Mouse (Mus musculus) layer of hippocampus, postnatal 14 days (tissue): ENCODE results near the gene Ccdc141. TPM values are rescaled to one million over a fixed set of nuclear protein-coding genes. Genes with fewer than 3 reads are reported as not detected.

Experiments used
- DNase-seq, 2 experiments: peaks; one replicate each; pipeline ENCODE4 v3.0.0; 2021 to 2022; ENCODE audit warnings: low spot score in 2 of 2, mixed read lengths in 1 of 2
- microRNA-seq, 2 experiments: library from miRNA; unstranded; fragments of <30 nt; microRNA quantifications; one replicate each; pipeline ENCODE4 v1.2.0; 2021
- total RNA-seq, 2 experiments: library from RNA; stranded (reverse); gene quantifications; 2 replicates each; pipeline ENCODE4 v1.2.3; 2021

Gene Ccdc141
- total RNA-seq, 2 experiments from 2014 or later: 41.1 to 43.3 TPM

DNA sequence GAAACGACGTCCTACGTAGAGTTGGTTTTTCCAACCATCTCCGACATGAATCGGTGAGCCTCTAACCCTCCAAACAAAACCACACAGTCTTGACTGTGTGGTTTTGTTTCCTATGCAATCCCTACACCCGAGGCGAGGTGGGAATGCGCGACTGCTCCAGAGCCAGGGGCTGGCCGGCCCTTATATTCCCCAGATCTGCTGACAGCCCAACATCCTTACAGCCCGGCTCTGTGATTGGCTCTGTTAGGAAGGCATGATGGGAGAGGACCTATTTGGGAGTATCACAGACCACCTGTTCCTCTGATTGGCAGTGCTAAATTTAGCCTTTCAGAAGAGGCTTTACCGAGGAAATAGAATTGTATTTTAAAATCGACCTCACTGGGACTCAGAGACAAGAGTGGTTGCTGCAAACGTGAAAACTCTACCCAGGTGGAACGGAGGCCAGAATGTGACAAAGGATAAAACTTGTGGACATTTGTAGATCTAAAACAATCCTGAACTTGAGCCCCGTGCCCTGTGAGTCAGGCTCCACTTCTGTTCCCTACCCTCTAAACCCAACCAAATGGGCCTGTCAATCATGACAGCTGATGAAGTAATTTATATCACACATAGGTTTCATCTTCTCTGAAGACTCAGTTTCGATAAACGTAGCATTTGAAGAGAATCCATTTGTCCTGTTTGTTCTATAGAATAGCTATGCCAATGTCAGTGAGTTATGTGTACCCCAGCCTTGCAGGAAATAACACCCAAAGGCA, 187.9 kb downstream of the Ccdc141 start, which contains the start of gene Ttn:
TSS of gene Ttn (minus strand) at position 157 of the 755 bp plus-strand sequence.
- no peak for DNase-seq

- DNase-seq: no peak
These were observed 188.7 kb downstream of the Ccdc141 start for GRCm38 (mm10) chr2:76981717-76982116.

- DNase-seq: no peak
These were observed 190.3 kb downstream of the Ccdc141 start for GRCm38 (mm10) chr2:76980146-76980545.

- no peak for DNase-seq
These were observed 192.8 kb downstream of the Ccdc141 start for GRCm38 (mm10) chr2:76977650-76978049.

- no peak for DNase-seq
These were observed 198.4 kb downstream of the Ccdc141 start for GRCm38 (mm10) chr2:76972051-76972450.

- DNase-seq: no peak
These were observed 199.4 kb downstream of the Ccdc141 start for GRCm38 (mm10) chr2:76971069-76971468.

- peak in 1 of 2 experiments; percentile 71 for DNase-seq
These were observed 199.8 kb downstream of the Ccdc141 start for GRCm38 (mm10) chr2:76970669-76971068.

DNA sequence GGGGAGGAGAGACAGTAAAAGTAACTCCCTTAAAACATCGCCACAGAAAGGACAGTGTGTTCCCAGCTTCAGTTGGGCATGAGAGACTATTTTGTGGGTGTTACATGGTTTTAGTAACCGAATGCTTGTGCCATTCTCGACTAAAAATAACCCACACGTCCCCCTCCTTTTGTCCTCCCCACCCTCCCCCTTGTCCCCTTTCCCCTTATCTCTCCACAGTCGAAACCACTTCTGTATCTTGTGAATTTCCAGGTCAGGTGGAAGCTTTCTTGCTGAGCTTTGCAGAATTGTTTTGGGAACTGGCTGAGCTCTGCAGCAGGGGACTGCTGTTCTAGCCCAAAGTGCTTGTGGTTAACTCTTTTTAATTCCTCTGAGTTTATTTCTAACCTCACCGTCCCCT, 200.2 kb downstream of the Ccdc141 start:
- no peak for DNase-seq

DNA sequence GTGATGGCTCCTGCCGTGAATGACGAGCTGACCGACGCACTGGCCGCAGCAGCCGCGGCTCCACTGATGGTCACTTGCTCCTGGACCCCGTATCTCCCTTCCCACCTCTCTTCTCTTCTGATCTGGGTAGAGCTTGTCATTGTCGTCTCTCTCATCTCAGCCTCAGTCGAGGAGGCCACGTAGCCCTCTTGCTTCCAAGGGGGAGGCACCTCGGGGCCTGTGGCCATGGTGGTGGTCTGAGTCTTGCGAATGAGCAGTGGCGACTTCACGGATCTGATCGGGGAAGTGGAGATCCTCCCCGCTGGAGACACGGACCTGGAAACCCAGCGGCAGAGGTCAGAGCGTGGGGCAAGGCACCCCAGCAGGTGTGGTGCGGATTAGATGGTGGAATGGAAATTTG, 200.8 kb downstream of the Ccdc141 start:
- no peak for DNase-seq

DNA sequence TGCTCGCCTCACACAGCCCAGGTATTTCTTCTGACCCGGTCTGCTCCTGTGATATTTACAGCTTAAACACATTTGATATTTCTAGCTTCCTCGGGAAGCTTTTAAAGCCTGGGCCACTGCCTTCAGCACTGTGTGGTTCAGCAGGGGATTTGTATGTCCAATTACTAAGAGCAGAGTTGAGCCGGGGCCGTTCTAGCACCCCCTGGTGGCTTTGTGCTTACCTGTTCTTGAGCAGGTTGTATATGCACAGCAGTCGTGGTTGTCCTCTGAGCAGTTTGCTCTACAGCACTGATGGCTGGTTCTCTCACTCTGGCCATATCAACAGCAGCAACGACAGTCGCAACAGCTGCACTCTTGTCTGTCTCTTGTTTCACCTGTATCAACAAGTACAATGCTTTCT, 201.5 kb downstream of the Ccdc141 start:
- DNase-seq: peak; percentile 70 to 79

GRCm38 (mm10) chr2:76966582-76966981, 203.9 kb downstream of the Ccdc141 start:
- no peak for DNase-seq

DNA sequence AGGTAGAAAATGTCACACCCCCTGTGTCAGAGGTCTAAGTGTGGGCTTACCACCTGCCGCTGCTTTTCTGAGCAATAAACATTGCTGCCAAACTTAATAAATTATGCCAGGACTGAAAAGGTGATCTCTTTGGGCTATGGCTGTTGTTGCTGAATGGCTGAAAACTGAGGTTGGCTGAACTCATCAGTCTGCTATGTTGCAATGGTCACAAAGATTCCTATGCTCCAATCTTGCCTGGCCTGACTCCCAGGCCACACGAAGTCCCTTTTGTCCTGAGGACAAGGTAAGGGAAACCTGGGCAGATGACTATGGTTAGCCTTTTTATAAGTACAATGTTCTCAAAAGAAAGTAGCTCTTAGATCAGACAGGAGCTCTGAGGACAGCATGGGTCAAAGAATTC, 204.4 kb downstream of the Ccdc141 start:
- no peak for DNase-seq

DNA sequence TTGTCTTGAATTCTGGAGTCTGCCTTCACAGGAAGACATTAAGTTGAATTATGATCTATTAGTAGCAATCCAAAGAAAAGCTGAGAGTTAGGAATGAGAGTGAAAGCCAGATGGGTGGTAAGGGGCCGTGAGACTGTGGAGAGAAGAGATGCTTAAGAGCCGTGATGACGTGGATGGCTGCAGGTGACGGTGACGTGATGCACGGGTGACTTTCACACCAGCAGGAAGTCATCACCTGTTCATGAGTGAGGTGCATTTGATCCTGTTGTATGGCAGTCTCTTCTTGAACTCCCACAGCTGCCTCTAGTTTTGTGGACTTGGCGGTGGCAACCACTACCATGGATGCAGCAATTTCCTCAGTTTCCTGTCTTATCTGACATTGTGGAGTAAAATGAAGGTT, 204.9 kb downstream of the Ccdc141 start:
- no peak for DNase-seq

- DNase-seq: no peak
These were observed 208.4 kb downstream of the Ccdc141 start for GRCm38 (mm10) chr2:76962045-76962432.

DNA sequence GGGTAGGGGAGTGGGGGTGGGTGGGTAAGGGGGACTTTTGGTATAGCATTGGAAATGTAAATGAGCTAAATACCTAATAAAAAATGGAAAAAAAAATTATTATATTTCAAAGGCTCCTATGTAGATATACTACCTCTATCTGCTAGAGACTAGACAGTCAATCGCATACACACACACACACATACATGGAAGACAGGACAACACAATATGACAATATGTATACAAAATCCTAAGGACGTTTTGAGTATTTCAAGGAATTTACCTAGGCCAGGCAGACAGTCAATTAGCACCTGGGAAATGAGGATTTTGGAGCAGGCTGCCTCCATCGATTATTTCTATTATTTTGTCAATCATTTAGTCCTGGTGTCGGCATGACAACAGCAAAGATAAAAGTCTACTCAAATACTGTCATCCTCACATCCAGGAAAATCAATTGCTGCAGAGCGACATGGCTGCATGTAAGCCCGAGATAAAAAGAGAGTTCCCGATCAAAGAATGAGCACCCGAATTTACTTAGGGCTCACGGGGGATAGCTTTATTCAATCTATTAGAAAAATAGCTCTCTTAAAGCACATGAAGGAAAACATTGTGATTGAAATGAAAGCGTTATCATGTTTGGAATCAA, 208.9 kb downstream of the Ccdc141 start:
- no peak for DNase-seq

Small RNAs within 50 kb of the gene (microRNA-seq; reads per million reads assigned to microRNA genes)
- 0 reads per million in 2 experiments for gene Gm44360

Other genes starting within 250 kb of the Ccdc141 start
- 1 to 10 TPM; 3.4 to 3.8 TPM for gene Ttn, start 188.1 kb downstream of the Ccdc141 start, total RNA-seq
- gene Sestd1, start 110.0 kb upstream of the Ccdc141 start, total RNA-seq: 10 to 100 TPM; 66.7 to 71.9 TPM